Mouse (Mus musculus): Measurements from ENCODE around the gene Ugt1a1.
"Not testable (repeated sequence)": the region's sequence is repeated elsewhere in the genome, so short reads cannot be mapped to it uniquely, and the experiment has no call there.

GRCm38 (mm10) chr1:88223011-88223515 is 11.3 kb downstream of the Ugt1a1 start:
- TF ChIP-seq EP300, CTCF (IDR thresholded peaks at IDR 0.05; ENCODE audit: low read depth): not testable (repeated sequence)

Data from liver, embryonic 14.5 days (tissue).